In the genomic region with DNA sequence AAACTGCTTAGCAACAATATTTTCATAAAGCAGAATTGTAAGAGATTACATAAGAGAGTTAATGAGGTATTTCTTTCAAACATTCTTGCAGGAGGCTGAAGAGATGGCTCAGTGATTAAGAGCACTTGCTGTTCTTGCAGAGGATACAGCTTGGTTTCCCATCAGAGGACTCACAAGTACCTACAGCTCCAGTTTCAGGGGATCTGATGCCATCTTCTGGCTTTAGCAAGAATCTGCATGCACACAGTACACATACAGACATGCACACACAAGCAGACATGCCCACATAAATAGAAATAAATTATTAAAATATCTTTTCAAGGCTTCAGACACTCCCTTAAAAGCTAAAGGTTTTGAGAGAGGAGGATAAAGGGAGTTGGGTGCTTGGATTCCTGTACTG, we compare ENCODE assay signal across 20 mouse cellular contexts. TPM values are rescaled to one million over a fixed set of nuclear protein-coding genes. Genes with fewer than 3 reads are reported as not detected.
DNase-seq lines count a peak whose midpoint lies in the region; ATAC-seq and TF ChIP-seq lines count a peak whose summit lies in the region.
"Had no signal": no experiment of that assay in that cellular context is flagged by ENCODE, and none has a peak within 500 bp of the region (broad histone marks: within the 10 kb centered on the region; RNA-seq: fewer than 3 reads in every experiment).

No protein-coding gene starts in this region.

- H3K9me3 ChIP-seq in hindbrain, postnatal 0 days (ENCODE audit: low read length), result no peaks in the 10 kb centered on the region
- H3K9me3 ChIP-seq in hindbrain, embryonic 13.5 days, result no peaks in the 10 kb centered on the region
- no peaks in the 10 kb centered on the region for H3K9me3 ChIP-seq in midbrain, postnatal 0 days (ENCODE audit: low read length)
- no peaks in the 10 kb centered on the region for H3K9me3 ChIP-seq in midbrain, embryonic 11.5 days (ENCODE audit: control insufficient read depth, low read length)
- no peaks in the 10 kb centered on the region for H3K9me3 ChIP-seq in stomach, postnatal 0 days (ENCODE audit: control insufficient read depth, low read length)
- no peaks in the 10 kb centered on the region for H3K9me3 ChIP-seq in hindbrain, embryonic 16.5 days (ENCODE audit: control insufficient read depth, low read length)
- H3K9me3 ChIP-seq: embryonic facial prominence, embryonic 12.5 days; forebrain, embryonic 10.5 days; limb, embryonic 12.5 days; midbrain, embryonic 12.5 days; stomach, embryonic 15.5 days had no signal

- TF ChIP-seq CTCF in hindbrain, postnatal 0 days (IDR thresholded peaks at IDR 0.05; ENCODE audit: low read depth), result peak; percentile 33
- peak; percentile 34; the same call in 1 of the 2 replicates for TF ChIP-seq CTCF in midbrain, postnatal 0 days (IDR thresholded peaks at IDR 0.05)
- peak; percentile 39 for TF ChIP-seq CTCF in stomach, postnatal 0 days (IDR thresholded peaks at IDR 0.05; ENCODE audit: low read depth)

- no peak overlapping the region for H3K9ac ChIP-seq in hindbrain, postnatal 0 days (replicated peaks; ENCODE audit: low read length)
- H3K9ac ChIP-seq in hindbrain, embryonic 13.5 days, result no peak overlapping the region
- H3K9ac ChIP-seq in midbrain, postnatal 0 days (replicated peaks; ENCODE audit: low read length, poor library complexity, severe bottlenecking), result no peak overlapping the region
- H3K9ac ChIP-seq in midbrain, embryonic 11.5 days (ENCODE audit: low read length), result no peak overlapping the region
- no peak overlapping the region for H3K9ac ChIP-seq in stomach, postnatal 0 days (ENCODE audit: low read length)
- H3K9ac ChIP-seq in hindbrain, embryonic 16.5 days (ENCODE audit: low read depth, low read length), result no peak overlapping the region
- H3K9ac ChIP-seq: embryonic facial prominence, embryonic 12.5 days; limb, embryonic 12.5 days; midbrain, embryonic 12.5 days; stomach, embryonic 15.5 days had no signal

- no peaks in the 10 kb centered on the region for H3K27me3 ChIP-seq in hindbrain, postnatal 0 days (ENCODE audit: insufficient read depth, low read length)
- H3K27me3 ChIP-seq in hindbrain, embryonic 13.5 days, result no peaks in the 10 kb centered on the region
- H3K27me3 ChIP-seq in midbrain, postnatal 0 days (ENCODE audit: insufficient read depth, low read length), result no peaks in the 10 kb centered on the region
- H3K27me3 ChIP-seq in midbrain, embryonic 11.5 days (ENCODE audit: control insufficient read depth, insufficient read depth, low read length), result no peaks in the 10 kb centered on the region
- no peaks in the 10 kb centered on the region for H3K27me3 ChIP-seq in stomach, postnatal 0 days (ENCODE audit: control insufficient read depth, insufficient read depth, low read length)
- H3K27me3 ChIP-seq in hindbrain, embryonic 16.5 days (replicated peaks; ENCODE audit: control insufficient read depth, insufficient read depth, low read length), result no peaks in the 10 kb centered on the region
- H3K27me3 ChIP-seq: embryonic facial prominence, embryonic 12.5 days; limb, embryonic 12.5 days; midbrain, embryonic 12.5 days; stomach, embryonic 15.5 days had no signal

- ATAC-seq in hindbrain, postnatal 0 days, result no peak
- no peak for ATAC-seq in hindbrain, embryonic 13.5 days (ENCODE audit: low FRiP score)
- no peak for ATAC-seq in midbrain, postnatal 0 days (ENCODE audit: low FRiP score)
- no peak for ATAC-seq in midbrain, embryonic 11.5 days (ENCODE audit: low FRiP score)
- ATAC-seq in stomach, postnatal 0 days (ENCODE audit: low FRiP score, low TSS enrichment), result no peak
- no peak for ATAC-seq in cerebellum, adult (ENCODE audit: insufficient number of reproducible peaks, low FRiP score, low TSS enrichment)
- no peak for ATAC-seq in hindbrain, embryonic 16.5 days

- no peak overlapping the region for H3K4me2 ChIP-seq in hindbrain, postnatal 0 days (ENCODE audit: low read depth, low read length)
- H3K4me2 ChIP-seq in hindbrain, embryonic 13.5 days, result no peak overlapping the region
- no peak overlapping the region for H3K4me2 ChIP-seq in midbrain, postnatal 0 days (ENCODE audit: low read depth, low read length, poor library complexity, severe bottlenecking)
- no peak overlapping the region for H3K4me2 ChIP-seq in midbrain, embryonic 11.5 days
- no peak overlapping the region for H3K4me2 ChIP-seq in stomach, postnatal 0 days (replicated peaks; ENCODE audit: low read depth)
- H3K4me2 ChIP-seq in hindbrain, embryonic 16.5 days (ENCODE audit: low read length), result no peak overlapping the region
- H3K4me2 ChIP-seq: embryonic facial prominence, embryonic 12.5 days; limb, embryonic 12.5 days; midbrain, embryonic 12.5 days; stomach, embryonic 15.5 days had no signal

- no peak for TF ChIP-seq EP300 in stomach, postnatal 0 days (optimal IDR thresholded peaks at IDR 0.05)

- H3K36me3 ChIP-seq in hindbrain, postnatal 0 days (ENCODE audit: insufficient read depth, low read length), result no peaks in the 10 kb centered on the region
- H3K36me3 ChIP-seq in hindbrain, embryonic 13.5 days, result no peaks in the 10 kb centered on the region
- no peaks in the 10 kb centered on the region for H3K36me3 ChIP-seq in midbrain, postnatal 0 days (ENCODE audit: insufficient read depth, low read length)
- no peaks in the 10 kb centered on the region for H3K36me3 ChIP-seq in midbrain, embryonic 11.5 days (ENCODE audit: control insufficient read depth, insufficient read depth, low read length)
- no peaks in the 10 kb centered on the region for H3K36me3 ChIP-seq in stomach, postnatal 0 days (ENCODE audit: control insufficient read depth, insufficient read depth, low read length)
- no peaks in the 10 kb centered on the region for H3K36me3 ChIP-seq in hindbrain, embryonic 16.5 days (ENCODE audit: control insufficient read depth, insufficient read depth, low read length)
- H3K36me3 ChIP-seq: embryonic facial prominence, embryonic 12.5 days; forebrain, embryonic 10.5 days; limb, embryonic 12.5 days; midbrain, embryonic 12.5 days; stomach, embryonic 15.5 days had no signal

- H3K27ac ChIP-seq in hindbrain, postnatal 0 days, result no peak overlapping the region
- no peak overlapping the region for H3K27ac ChIP-seq in hindbrain, embryonic 13.5 days
- no peak overlapping the region for H3K27ac ChIP-seq in midbrain, postnatal 0 days (ENCODE audit: low read depth, low read length)
- H3K27ac ChIP-seq in midbrain, embryonic 11.5 days (ENCODE audit: low read depth, low read length), result no peak overlapping the region
- no peak overlapping the region for H3K27ac ChIP-seq in stomach, postnatal 0 days (replicated peaks)
- H3K27ac ChIP-seq in hindbrain, embryonic 16.5 days (ENCODE audit: low read depth, low read length), result no peak overlapping the region
- H3K27ac ChIP-seq: embryonic facial prominence, embryonic 12.5 days; forebrain, embryonic 10.5 days; limb, embryonic 12.5 days; midbrain, embryonic 12.5 days; stomach, embryonic 15.5 days had no signal

- no peaks in the 10 kb centered on the region for H3K4me1 ChIP-seq in hindbrain, postnatal 0 days (ENCODE audit: insufficient read depth, low read length)
- no peaks in the 10 kb centered on the region for H3K4me1 ChIP-seq in hindbrain, embryonic 13.5 days (replicated peaks)
- no peaks in the 10 kb centered on the region for H3K4me1 ChIP-seq in midbrain, postnatal 0 days (ENCODE audit: insufficient read depth, low read length)
- H3K4me1 ChIP-seq in midbrain, embryonic 11.5 days (ENCODE audit: control insufficient read depth, insufficient read depth, low read length), result no peaks in the 10 kb centered on the region
- H3K4me1 ChIP-seq in stomach, postnatal 0 days (replicated peaks; ENCODE audit: control insufficient read depth, insufficient read depth), result no peaks in the 10 kb centered on the region
- no peaks in the 10 kb centered on the region for H3K4me1 ChIP-seq in hindbrain, embryonic 16.5 days (ENCODE audit: control insufficient read depth, insufficient read depth, low read depth, low read length)
- H3K4me1 ChIP-seq: embryonic facial prominence, embryonic 12.5 days; forebrain, embryonic 10.5 days; limb, embryonic 12.5 days; midbrain, embryonic 12.5 days; stomach, embryonic 15.5 days had no signal

- DNase-seq in hindbrain, postnatal 0 days (ENCODE audit: low spot score), result peak; percentile 50
- DNase-seq in midbrain, postnatal 0 days (ENCODE audit: low spot score), result peak; percentile 26
- no peak for DNase-seq in midbrain, embryonic 11.5 days (ENCODE audit: low spot score, missing footprints)
- peak; percentile 6 for DNase-seq in c-Kit-positive CD71-positive TER-119-negative erythroid progenitor cells, embryonic 14.5 days (ENCODE audit: low read depth)
- DNase-seq in stomach, postnatal 0 days (ENCODE audit: low spot score), result no peak
- DNase-seq: adrenal gland, postnatal 36 days; cerebellum, adult 2 months; gastrocnemius, postnatal 10 days; heart, postnatal 36 days; kidney, postnatal 25 days; lung, adult 2 months; thymus, postnatal 25 days had no signal

- no peak overlapping the region for H3K4me3 ChIP-seq in hindbrain, postnatal 0 days (ENCODE audit: low read length)
- H3K4me3 ChIP-seq in hindbrain, embryonic 13.5 days, result no peak overlapping the region
- H3K4me3 ChIP-seq in midbrain, postnatal 0 days (ENCODE audit: low read depth, low read length), result no peak overlapping the region
- no peak overlapping the region for H3K4me3 ChIP-seq in midbrain, embryonic 11.5 days (ENCODE audit: low read depth, low read length)
- H3K4me3 ChIP-seq in stomach, postnatal 0 days (ENCODE audit: low read depth, low read length), result no peak overlapping the region
- no peak overlapping the region for H3K4me3 ChIP-seq in hindbrain, embryonic 16.5 days (ENCODE audit: low read length)
- H3K4me3 ChIP-seq: embryonic facial prominence, embryonic 12.5 days; forebrain, embryonic 10.5 days; limb, embryonic 12.5 days; midbrain, embryonic 12.5 days; stomach, embryonic 15.5 days had no signal

RNA-seq across cellular contexts. Expression of a gene that starts 33.6 kb away (rescaled TPM):
- total RNA-seq in hindbrain, postnatal 0 days (2014; rRNA removed), result 1.8 and 6.6 TPM in 2 replicates
- polyA plus RNA-seq in hindbrain, postnatal 0 days (2015; fragmentation: Nextera tagmentation; extraction: Ambion mirVana), result 6.0 and 7.9 TPM in 2 replicates
- 9.3 and 9.7 TPM in 2 replicates for polyA plus RNA-seq in hindbrain, embryonic 13.5 days (2015; fragmentation: Nextera tagmentation; extraction: Ambion mirVana)
- total RNA-seq in midbrain, postnatal 0 days (2014; rRNA removed), result 2.6 and 3.1 TPM in 2 replicates
- 5.5 and 5.7 TPM in 2 replicates for polyA plus RNA-seq in midbrain, postnatal 0 days (2015; fragmentation: Nextera tagmentation; extraction: Ambion mirVana)
- polyA plus RNA-seq in midbrain, embryonic 11.5 days (2014; fragmentation: Nextera tagmentation; extraction: Ambion mirVana), result 13.9 and 14.4 TPM in 2 replicates
- polyA plus RNA-seq in stomach, postnatal 0 days (2015; fragmentation: Nextera tagmentation; extraction: Ambion mirVana), result 6.9 and 7.5 TPM in 2 replicates
- polyA plus RNA-seq in hindbrain, embryonic 16.5 days (2015; fragmentation: Nextera tagmentation; extraction: Ambion mirVana), result 7.6 and 7.8 TPM in 2 replicates

Comparison
In these comparisons a context has a peak if more than half of its experiments do, and no peak if none do; other contexts are left out.
1. DNase-seq: peak in hindbrain, postnatal 0 days (single experiment), midbrain, postnatal 0 days (single experiment) and c-Kit-positive CD71-positive TER-119-negative erythroid progenitor cells, embryonic 14.5 days (single experiment); none in midbrain, embryonic 11.5 days (single experiment) and stomach, postnatal 0 days (single experiment).
2. Peak in every context shown above with its lines, with median percentiles within 50 percentile points of each other: CTCF ChIP-seq.